Mouse (Mus musculus): ENCODE measurements around the gene Olfr530. TPM values are rescaled to one million over a fixed set of nuclear protein-coding genes. Genes with fewer than 3 reads are reported as not detected.

The Olfr530 gene
- polyA plus RNA-seq (2014; fragmentation: Nextera tagmentation; extraction: Ambion mirVana) = not detected in 2 replicates

DNA sequence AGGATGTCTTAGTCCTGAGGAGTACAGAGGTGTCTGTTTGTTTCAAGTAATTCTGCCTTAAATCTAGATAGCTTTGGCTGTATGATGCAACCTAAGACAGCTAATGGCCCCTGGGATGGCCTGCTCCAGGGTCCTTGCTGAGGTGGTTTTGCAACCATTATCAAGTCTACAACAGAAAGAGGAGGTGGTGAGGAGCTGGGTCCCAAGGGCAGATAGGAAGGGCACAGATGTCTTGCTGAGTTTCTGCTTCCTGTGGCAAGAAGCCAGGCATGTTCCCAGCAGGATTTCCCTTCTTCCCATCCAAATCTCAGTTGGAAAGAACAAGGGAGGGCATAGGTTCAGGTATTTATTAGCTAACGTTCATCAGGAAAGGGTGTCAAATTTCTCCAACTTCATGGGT is at the start of gene Olfr530:
Gene Olfr530, minus strand, starts transcription at position 101 of the 400 bp plus-strand sequence.
- Histone ChIP-seq H3K36me3 (ENCODE audit: control insufficient read depth, insufficient read depth, low read length) (no peaks in the 10 kb centered on the region), H3K4me2 (no peak within 1 kb of the TSS), H3K27ac (ENCODE audit: low read depth, low read length) (no peak within 1 kb of the TSS), H3K4me1 (replicated peaks; ENCODE audit: control insufficient read depth, insufficient read depth, low read length) (no peaks in the 10 kb centered on the region), H3K27me3 (replicated peaks; ENCODE audit: control insufficient read depth, insufficient read depth, low read length) (no peaks in the 10 kb centered on the region), H3K4me3 (ENCODE audit: low read depth, low read length) (no peak within 1 kb of the TSS), H3K9me3 (ENCODE audit: control insufficient read depth, low read length) (no peaks in the 10 kb centered on the region), H3K9ac (ENCODE audit: low read depth, low read length) (no peak within 1 kb of the TSS)
- ATAC-seq (replicated peaks; ENCODE audit: low FRiP score) (no peak), DNase-seq (ENCODE audit: low spot score) (no peak)
- WGBS = 52% methylated on average over 1 of the region's 1 CpGs

DNA sequence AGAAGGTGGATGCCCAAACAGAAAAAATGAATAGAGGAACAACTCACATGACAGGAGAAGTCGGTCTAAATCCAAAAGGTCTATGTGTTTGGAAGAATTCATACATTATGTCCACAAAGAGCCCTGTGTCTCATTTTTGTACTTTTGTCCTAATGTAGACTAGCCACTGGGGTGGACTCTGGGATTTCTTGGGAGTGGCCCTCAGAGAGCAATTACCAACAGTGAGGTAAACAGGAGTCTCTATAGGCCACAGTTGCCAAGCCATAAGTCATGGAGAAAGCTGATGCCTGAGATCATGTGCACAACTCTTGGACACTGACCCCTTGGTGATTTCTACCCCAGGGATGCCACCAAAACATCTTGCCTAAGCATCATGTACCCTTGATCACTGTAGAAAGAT is 45.4 kb upstream of the Olfr530 start, which contains the start of gene Olfr532:
Gene Olfr532, minus strand, starts transcription at position 101 of the 400 bp plus-strand sequence.
- H3K27me3 ChIP-seq (replicated peaks; ENCODE audit: control insufficient read depth, insufficient read depth, low read length) = no peaks in the 10 kb centered on the region
- WGBS = 89% methylated on average over 1 of the region's 1 CpGs

GRCm38 (mm10) chr7:140402818-140403217 is 26.7 kb upstream of the Olfr530 start, which contains the start of gene Olfr531:
TSS of gene Olfr531 (minus strand) at chr7:140402918.
- 70% methylated on average over 1 of the region's 1 CpGs for WGBS
- ATAC-seq (replicated peaks; ENCODE audit: low FRiP score) (no peak), DNase-seq (ENCODE audit: low spot score) (no peak)
- H3K4me2 ChIP-seq = no peak within 1 kb of the TSS
- H3K27me3 ChIP-seq (replicated peaks; ENCODE audit: control insufficient read depth, insufficient read depth, low read length) = no peaks in the 10 kb centered on the region
- no peak within 1 kb of the TSS for H3K9ac ChIP-seq (ENCODE audit: low read depth, low read length)
- no peaks in the 10 kb centered on the region for H3K4me1 ChIP-seq (replicated peaks; ENCODE audit: control insufficient read depth, insufficient read depth, low read length)
- no peak within 1 kb of the TSS for H3K4me3 ChIP-seq (ENCODE audit: low read depth, low read length)
- H3K27ac ChIP-seq (ENCODE audit: low read depth, low read length) = no peak within 1 kb of the TSS
- no peaks in the 10 kb centered on the region for H3K36me3 ChIP-seq (ENCODE audit: control insufficient read depth, insufficient read depth, low read length)
- no peaks in the 10 kb centered on the region for H3K9me3 ChIP-seq (ENCODE audit: control insufficient read depth, low read length)

More for the DNA sequence above, 45.4 kb upstream of the Olfr530 start, which contains the start of gene Olfr532:
- ATAC-seq (replicated peaks; ENCODE audit: low FRiP score) (no peak), DNase-seq (ENCODE audit: low spot score) (no peak)
- Histone ChIP-seq H3K27ac (ENCODE audit: low read depth, low read length) (no peak within 1 kb of the TSS), H3K9ac (ENCODE audit: low read depth, low read length) (no peak within 1 kb of the TSS), H3K36me3 (ENCODE audit: control insufficient read depth, insufficient read depth, low read length) (no peaks in the 10 kb centered on the region), H3K4me1 (replicated peaks; ENCODE audit: control insufficient read depth, insufficient read depth, low read length) (no peaks in the 10 kb centered on the region), H3K4me2 (no peak within 1 kb of the TSS), H3K9me3 (ENCODE audit: control insufficient read depth, low read length) (no peaks in the 10 kb centered on the region; the same call in 1 of the 2 replicates), H3K4me3 (ENCODE audit: low read depth, low read length) (no peak within 1 kb of the TSS)

GRCm38 (mm10) chr7:140376911-140377310 is 780 bp upstream of the Olfr530 start:
- DNase-seq (ENCODE audit: low spot score) (no peak), ATAC-seq (replicated peaks; ENCODE audit: low FRiP score) (no peak)
- no peaks in the 10 kb centered on the region for H3K36me3 ChIP-seq (ENCODE audit: control insufficient read depth, insufficient read depth, low read length)
- no peaks in the 10 kb centered on the region for H3K27me3 ChIP-seq (replicated peaks; ENCODE audit: control insufficient read depth, insufficient read depth, low read length)
- no peaks in the 10 kb centered on the region for H3K4me1 ChIP-seq (replicated peaks; ENCODE audit: control insufficient read depth, insufficient read depth, low read length)
- no peak overlapping the region for H3K27ac ChIP-seq (ENCODE audit: low read depth, low read length)
- no peak overlapping the region for H3K4me3 ChIP-seq (ENCODE audit: low read depth, low read length)
- H3K9ac ChIP-seq (ENCODE audit: low read depth, low read length) = no peak overlapping the region
- no peaks in the 10 kb centered on the region for H3K9me3 ChIP-seq (ENCODE audit: control insufficient read depth, low read length)
- H3K4me2 ChIP-seq = no peak overlapping the region
- WGBS = 83% methylated on average over 2 of the region's 2 CpGs

DNA sequence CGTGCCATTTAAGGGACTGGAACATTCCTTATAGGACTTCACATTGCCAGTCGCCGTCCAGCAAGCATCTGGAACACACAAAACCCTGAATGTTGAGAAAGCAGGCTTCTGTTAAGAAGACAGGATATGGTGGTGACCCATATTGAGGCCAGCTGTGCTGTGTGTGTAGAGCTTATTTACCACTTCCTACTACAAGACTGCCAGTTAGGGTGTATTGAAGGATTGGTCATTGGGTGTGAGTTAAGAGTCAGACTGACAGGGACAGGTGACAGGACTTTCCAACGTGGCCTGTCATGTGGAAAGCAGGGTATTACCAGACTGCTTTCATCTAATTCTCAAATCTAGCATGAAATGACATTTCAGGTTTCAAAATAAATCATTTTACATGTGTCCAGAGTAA is 1.8 kb downstream of the Olfr530 start:
- DNase-seq (ENCODE audit: low spot score) (no peak), ATAC-seq (replicated peaks; ENCODE audit: low FRiP score) (no peak)
- no peak overlapping the region for H3K4me2 ChIP-seq
- no peaks in the 10 kb centered on the region for H3K4me1 ChIP-seq (replicated peaks; ENCODE audit: control insufficient read depth, insufficient read depth, low read length)
- no peak overlapping the region for H3K27ac ChIP-seq (ENCODE audit: low read depth, low read length)
- H3K9me3 ChIP-seq (ENCODE audit: control insufficient read depth, low read length) = no peaks in the 10 kb centered on the region
- no peaks in the 10 kb centered on the region for H3K27me3 ChIP-seq (replicated peaks; ENCODE audit: control insufficient read depth, insufficient read depth, low read length)
- H3K36me3 ChIP-seq (ENCODE audit: control insufficient read depth, insufficient read depth, low read length) = no peaks in the 10 kb centered on the region
- H3K9ac ChIP-seq (ENCODE audit: low read depth, low read length) = no peak overlapping the region
- no peak overlapping the region for H3K4me3 ChIP-seq (ENCODE audit: low read depth, low read length)
- 59% methylated on average over 4 of the region's 4 CpGs for WGBS

DNA sequence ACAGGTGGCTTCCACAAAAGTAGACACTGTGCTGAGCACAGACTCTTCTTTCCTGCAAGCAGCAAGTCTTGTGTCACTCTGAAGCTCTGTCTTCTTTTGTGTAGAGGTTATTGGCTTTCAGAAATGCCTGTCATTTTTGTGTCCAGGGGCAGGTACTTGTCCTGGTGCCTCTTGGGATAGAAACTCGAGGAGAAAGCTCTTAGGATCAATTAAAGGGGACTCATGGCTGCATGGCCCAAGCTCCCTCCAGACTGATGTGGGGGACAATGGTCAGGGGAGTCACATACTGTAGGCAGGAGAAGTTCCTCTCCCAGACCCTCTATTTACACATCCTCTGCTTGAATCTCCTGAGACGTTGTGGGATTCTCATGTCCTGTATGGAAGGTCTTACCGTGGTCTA is 14.6 kb downstream of the Olfr530 start, which contains the start of gene Olfr60:
Gene Olfr60, minus strand, starts transcription at position 101 of the 400 bp plus-strand sequence.
- 56% methylated on average over 3 of the region's 3 CpGs for WGBS
- Histone ChIP-seq H3K9me3 (ENCODE audit: control insufficient read depth, low read length) (no peaks in the 10 kb centered on the region), H3K4me1 (replicated peaks; ENCODE audit: control insufficient read depth, insufficient read depth, low read length) (no peaks in the 10 kb centered on the region), H3K4me2 (no peak within 1 kb of the TSS), H3K27ac (ENCODE audit: low read depth, low read length) (no peak within 1 kb of the TSS), H3K4me3 (ENCODE audit: low read depth, low read length) (no peak within 1 kb of the TSS), H3K9ac (ENCODE audit: low read depth, low read length) (no peak within 1 kb of the TSS), H3K27me3 (replicated peaks; ENCODE audit: control insufficient read depth, insufficient read depth, low read length) (no peaks in the 10 kb centered on the region), H3K36me3 (ENCODE audit: control insufficient read depth, insufficient read depth, low read length) (no peaks in the 10 kb centered on the region)
- no peak for DNase-seq (ENCODE audit: low spot score)
- ATAC-seq (replicated peaks; ENCODE audit: low FRiP score) = no peak

DNA sequence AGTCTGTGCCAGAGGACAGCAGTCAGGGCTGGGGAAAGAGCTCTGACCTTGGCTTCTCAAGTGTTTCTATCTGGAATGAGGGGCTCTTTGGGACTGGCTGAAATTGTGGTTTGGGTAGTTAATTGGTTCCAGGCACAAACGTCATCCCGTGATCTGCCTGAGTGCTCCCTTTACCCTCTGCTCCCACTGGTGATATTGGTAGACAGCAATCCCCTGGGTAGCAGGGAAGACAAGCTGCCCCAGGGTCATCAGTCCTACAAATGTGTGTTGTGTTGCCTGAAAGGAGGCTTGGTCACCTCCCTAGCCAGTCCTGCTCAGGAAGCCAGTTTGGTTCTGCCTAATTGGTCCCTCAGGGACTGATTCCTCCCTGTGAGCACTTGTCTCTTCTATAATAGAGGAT is 42.4 kb downstream of the Olfr530 start, which contains the start of gene Olfr527:
Gene Olfr527, plus strand, starts transcription at position 301 of the 400 bp plus-strand sequence.
- ATAC-seq (replicated peaks; ENCODE audit: low FRiP score) = no peak

DNA sequence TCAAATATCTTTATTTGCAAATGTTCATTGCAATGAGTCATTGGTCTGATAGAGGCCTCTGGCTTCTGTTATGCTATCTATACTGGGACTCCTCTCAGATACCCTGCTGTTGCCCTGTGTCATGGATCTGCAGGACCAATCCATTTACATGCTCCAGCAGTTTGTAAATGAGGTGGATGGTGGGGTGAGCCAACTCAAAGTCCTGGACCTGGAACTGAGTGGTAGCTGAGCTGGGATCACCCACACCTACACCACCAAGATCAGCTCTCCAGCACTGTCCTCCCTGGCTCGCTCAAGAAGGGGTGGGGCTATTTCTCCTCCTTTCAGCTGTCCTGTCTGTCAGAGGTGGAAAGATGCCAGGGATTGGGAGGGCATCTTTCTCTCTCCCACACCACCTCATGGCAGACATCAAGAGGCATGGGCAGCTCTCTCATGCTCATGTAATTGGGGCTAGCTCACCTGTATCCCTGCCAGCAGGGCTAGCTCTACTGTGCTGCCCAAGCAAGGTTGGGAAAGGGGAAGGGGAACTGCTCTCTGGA is 46.3 kb downstream of the Olfr530 start:
- Histone ChIP-seq H3K27me3 (replicated peaks; ENCODE audit: control insufficient read depth, insufficient read depth, low read length) (no peaks in the 10 kb centered on the region), H3K36me3 (ENCODE audit: control insufficient read depth, insufficient read depth, low read length) (no peaks in the 10 kb centered on the region), H3K4me3 (ENCODE audit: low read depth, low read length) (no peak overlapping the region), H3K9me3 (ENCODE audit: control insufficient read depth, low read length) (no peaks in the 10 kb centered on the region), H3K27ac (ENCODE audit: low read depth, low read length) (no peak overlapping the region), H3K4me2 (no peak overlapping the region), H3K9ac (ENCODE audit: low read depth, low read length) (no peak overlapping the region), H3K4me1 (replicated peaks; ENCODE audit: control insufficient read depth, insufficient read depth, low read length) (no peaks in the 10 kb centered on the region)
- 24% methylated on average over 1 of the region's 1 CpGs for WGBS
- DNase-seq (ENCODE audit: low spot score) (no peak), ATAC-seq (replicated peaks; ENCODE audit: low FRiP score) (no peak)

More for the DNA sequence above, 42.4 kb downstream of the Olfr530 start, which contains the start of gene Olfr527:
- H3K4me2 ChIP-seq = no peak within 1 kb of the TSS
- no peaks in the 10 kb centered on the region for H3K4me1 ChIP-seq (replicated peaks; ENCODE audit: control insufficient read depth, insufficient read depth, low read length)
- no peak within 1 kb of the TSS for H3K27ac ChIP-seq (ENCODE audit: low read depth, low read length)
- no peak within 1 kb of the TSS for H3K9ac ChIP-seq (ENCODE audit: low read depth, low read length)
- 89% methylated on average over 2 of the region's 2 CpGs for WGBS
- no peak for DNase-seq (ENCODE audit: low spot score)
- H3K27me3 ChIP-seq (replicated peaks; ENCODE audit: control insufficient read depth, insufficient read depth, low read length) = no peaks in the 10 kb centered on the region
- no peaks in the 10 kb centered on the region for H3K9me3 ChIP-seq (ENCODE audit: control insufficient read depth, low read length)
- no peak within 1 kb of the TSS for H3K4me3 ChIP-seq (ENCODE audit: low read depth, low read length)
- no peaks in the 10 kb centered on the region for H3K36me3 ChIP-seq (ENCODE audit: control insufficient read depth, insufficient read depth, low read length)
